Mouse (Mus musculus): ENCODE measurements around the gene Gp5. TPM values are rescaled to one million over a fixed set of nuclear protein-coding genes. Genes with fewer than 3 reads are reported as not detected.

The Gp5 gene
- total and polyA plus RNA-seq, 2 experiments from 2014 or later = 0.24 to 0.82 TPM

DNA sequence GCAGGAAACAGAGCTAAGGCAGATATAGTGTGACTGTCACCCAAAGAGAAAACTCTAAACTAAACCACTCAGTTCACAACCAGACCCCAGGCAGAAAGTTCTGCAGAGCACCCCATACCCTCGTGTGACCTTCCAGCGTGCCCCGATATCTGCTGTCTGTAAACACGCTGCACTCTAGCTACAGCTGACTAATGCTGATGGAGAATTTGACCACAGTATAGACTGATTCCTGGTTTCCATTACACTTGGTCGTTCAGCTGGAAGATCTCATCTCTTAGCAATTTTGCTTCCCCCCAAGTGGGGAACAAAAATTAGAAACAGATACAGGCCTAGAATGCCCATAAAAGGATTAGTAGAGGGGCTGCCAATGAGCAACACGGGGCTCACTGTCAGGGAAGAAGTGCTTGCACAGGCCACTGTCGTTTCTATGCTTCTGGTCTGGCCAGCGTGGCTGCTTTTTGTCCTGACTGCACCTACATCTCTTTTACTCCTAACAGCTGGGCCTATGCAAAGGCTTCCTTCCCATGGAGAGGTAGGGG is 39.3 kb downstream of the Gp5 start:
- 58% methylated on average over 8 of the region's 8 CpGs for WGBS
- H3K27me3 ChIP-seq (ENCODE audit: insufficient read depth, low read length) = no peaks in the 10 kb centered on the region
- no peaks in the 10 kb centered on the region for H3K36me3 ChIP-seq (ENCODE audit: insufficient read depth)
- H3K9me3 ChIP-seq (ENCODE audit: low read length) = no peaks in the 10 kb centered on the region
- H3K9ac ChIP-seq = no peak overlapping the region
- no peak overlapping the region for H3K4me2 ChIP-seq (ENCODE audit: low read depth)
- ATAC-seq = no peak
- TF ChIP-seq CTCF (IDR thresholded peaks at IDR 0.05; ENCODE audit: low read depth) = no peak
- H3K27ac ChIP-seq (ENCODE audit: low read depth, low read length) = no peak overlapping the region
- H3K4me3 ChIP-seq (ENCODE audit: low read depth, low read length) = no peak overlapping the region
- DNase-seq = no peak
- H3K4me1 ChIP-seq (ENCODE audit: insufficient read depth) = no peaks in the 10 kb centered on the region; the same call in 1 of the 2 replicates

DNA sequence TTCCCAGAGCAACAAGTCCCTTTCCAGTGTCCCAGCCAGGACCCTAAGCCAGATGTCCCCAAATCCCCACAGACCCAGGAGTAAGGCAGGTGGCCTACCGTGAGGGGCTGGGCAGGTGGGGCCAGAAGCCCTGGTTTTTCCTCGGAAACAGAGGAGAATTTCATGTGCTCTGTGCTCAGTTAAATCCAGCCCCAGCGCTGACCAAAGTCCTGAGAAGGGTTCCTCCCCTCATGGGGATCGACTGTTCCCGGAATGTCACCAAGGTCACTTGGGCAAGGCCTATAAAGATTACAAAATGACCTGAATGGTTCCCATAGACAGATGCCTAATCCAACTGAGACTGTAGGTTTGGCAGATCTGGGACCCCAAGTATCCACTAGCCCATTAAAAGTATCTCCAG is 43.2 kb downstream of the Gp5 start, which contains the start of gene Cpn2:
Gene Cpn2, minus strand, starts transcription at position 141 of the 400 bp plus-strand sequence.
- Histone ChIP-seq H3K27ac (ENCODE audit: low read depth, low read length) (no peak within 1 kb of the TSS), H3K4me1 (ENCODE audit: insufficient read depth) (no peaks in the 10 kb centered on the region; the same call in 1 of the 2 replicates), H3K27me3 (ENCODE audit: insufficient read depth, low read length) (no peaks in the 10 kb centered on the region), H3K4me3 (ENCODE audit: low read depth, low read length) (no peak within 1 kb of the TSS), H3K36me3 (ENCODE audit: insufficient read depth) (no peaks in the 10 kb centered on the region), H3K4me2 (ENCODE audit: low read depth) (no peak within 1 kb of the TSS), H3K9me3 (ENCODE audit: low read length) (no peaks in the 10 kb centered on the region), H3K9ac (no peak within 1 kb of the TSS)
- WGBS = 79% methylated on average over 5 of the region's 5 CpGs
- DNase-seq = no peak
- TF ChIP-seq CTCF (IDR thresholded peaks at IDR 0.05; ENCODE audit: low read depth) = no peak
- ATAC-seq = no peak

DNA sequence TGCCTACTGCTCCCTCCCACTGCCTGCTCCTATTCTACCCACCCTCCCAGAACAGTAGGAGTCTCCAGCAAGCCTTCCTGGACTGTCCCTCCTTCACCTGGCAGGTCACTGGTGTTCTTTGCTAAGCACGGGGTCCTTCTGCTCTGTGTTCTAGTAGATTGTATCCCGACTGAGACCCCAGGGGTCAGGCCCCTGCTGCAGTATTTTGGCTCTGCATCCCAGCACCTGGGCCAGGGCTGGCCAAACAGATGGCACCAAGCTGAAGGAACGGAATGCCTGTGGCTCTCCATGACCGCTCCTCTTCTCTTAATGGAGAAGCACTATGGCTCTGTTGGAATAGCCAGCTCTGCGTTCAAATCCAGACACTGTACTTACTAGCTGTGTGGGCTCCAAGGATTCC is 44.0 kb downstream of the Gp5 start:
- DNase-seq (no peak), ATAC-seq (no peak)
- H3K4me2 ChIP-seq (ENCODE audit: low read depth) = no peak overlapping the region
- H3K4me1 ChIP-seq (ENCODE audit: insufficient read depth) = no peaks in the 10 kb centered on the region; the same call in 1 of the 2 replicates
- no peak overlapping the region for H3K9ac ChIP-seq
- 84% methylated on average over 5 of the region's 5 CpGs for WGBS
- H3K4me3 ChIP-seq (ENCODE audit: low read depth, low read length) = no peak overlapping the region
- no peaks in the 10 kb centered on the region for H3K9me3 ChIP-seq (ENCODE audit: low read length)
- no peak overlapping the region for H3K27ac ChIP-seq (ENCODE audit: low read depth, low read length)
- no peak for TF ChIP-seq CTCF (IDR thresholded peaks at IDR 0.05; ENCODE audit: low read depth)
- H3K27me3 ChIP-seq (ENCODE audit: insufficient read depth, low read length) = no peaks in the 10 kb centered on the region
- no peaks in the 10 kb centered on the region for H3K36me3 ChIP-seq (ENCODE audit: insufficient read depth)

DNA sequence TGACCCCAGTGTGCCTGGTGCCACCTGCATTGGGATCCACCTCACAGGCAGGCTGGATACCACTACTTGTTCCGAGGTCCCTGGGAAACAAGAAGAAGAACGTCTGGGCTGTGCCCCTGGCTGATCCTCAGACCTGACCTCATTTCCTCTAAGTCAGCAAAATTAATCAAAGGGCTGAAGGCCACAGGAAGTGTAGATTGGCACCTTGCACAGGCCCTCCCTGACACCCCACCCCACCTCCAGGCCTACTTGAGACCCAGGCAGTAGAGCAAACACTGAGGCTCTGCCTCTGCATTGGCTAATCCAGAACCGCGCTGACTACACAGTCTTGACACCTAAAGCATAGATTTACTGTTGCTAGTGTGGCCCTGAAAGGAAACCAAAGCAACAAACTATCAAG is 45.0 kb downstream of the Gp5 start:
- Histone ChIP-seq H3K9me3 (ENCODE audit: low read length) (no peaks in the 10 kb centered on the region), H3K27ac (ENCODE audit: low read depth, low read length) (no peak overlapping the region), H3K27me3 (ENCODE audit: insufficient read depth, low read length) (no peaks in the 10 kb centered on the region), H3K4me1 (ENCODE audit: insufficient read depth) (no peaks in the 10 kb centered on the region), H3K4me3 (ENCODE audit: low read depth, low read length) (no peak overlapping the region), H3K9ac (no peak overlapping the region), H3K36me3 (ENCODE audit: insufficient read depth) (no peaks in the 10 kb centered on the region), H3K4me2 (ENCODE audit: low read depth) (no peak overlapping the region)
- TF ChIP-seq CTCF (IDR thresholded peaks at IDR 0.05; ENCODE audit: low read depth) = no peak
- DNase-seq (no peak), ATAC-seq (no peak)
- WGBS = 85% methylated on average over 4 of the region's 4 CpGs

DNA sequence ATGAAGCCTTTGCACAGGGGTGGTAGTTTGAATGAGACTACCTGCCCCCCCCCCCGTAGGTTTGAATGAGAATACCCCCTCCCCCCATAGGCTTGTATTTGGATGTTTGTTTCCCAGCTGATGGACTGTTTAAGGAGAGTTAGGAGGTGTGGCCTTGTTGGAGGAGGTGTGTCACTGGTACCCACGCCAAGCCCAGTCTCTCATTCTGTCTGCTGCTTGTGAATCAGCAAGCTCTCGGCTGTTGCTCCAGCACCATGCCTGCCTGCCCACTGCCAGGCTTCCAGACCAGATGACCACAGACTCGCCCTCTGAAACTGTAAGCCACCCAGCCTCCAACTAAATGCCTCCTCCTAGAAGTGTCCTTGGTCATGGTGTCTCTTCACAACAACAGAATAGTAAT is 47.4 kb downstream of the Gp5 start:
- Histone ChIP-seq H3K9me3 (ENCODE audit: low read length) (no peaks in the 10 kb centered on the region), H3K27ac (ENCODE audit: low read depth, low read length) (no peak overlapping the region), H3K27me3 (ENCODE audit: insufficient read depth, low read length) (no peaks in the 10 kb centered on the region), H3K36me3 (ENCODE audit: insufficient read depth) (no peaks in the 10 kb centered on the region), H3K4me2 (ENCODE audit: low read depth) (no peak overlapping the region), H3K9ac (no peak overlapping the region), H3K4me1 (ENCODE audit: insufficient read depth) (no peaks in the 10 kb centered on the region), H3K4me3 (ENCODE audit: low read depth, low read length) (no peak overlapping the region)
- DNase-seq (no peak), ATAC-seq (no peak)
- WGBS = 67% methylated on average over 4 of the region's 4 CpGs
- no peak for TF ChIP-seq CTCF (IDR thresholded peaks at IDR 0.05; ENCODE audit: low read depth)

DNA sequence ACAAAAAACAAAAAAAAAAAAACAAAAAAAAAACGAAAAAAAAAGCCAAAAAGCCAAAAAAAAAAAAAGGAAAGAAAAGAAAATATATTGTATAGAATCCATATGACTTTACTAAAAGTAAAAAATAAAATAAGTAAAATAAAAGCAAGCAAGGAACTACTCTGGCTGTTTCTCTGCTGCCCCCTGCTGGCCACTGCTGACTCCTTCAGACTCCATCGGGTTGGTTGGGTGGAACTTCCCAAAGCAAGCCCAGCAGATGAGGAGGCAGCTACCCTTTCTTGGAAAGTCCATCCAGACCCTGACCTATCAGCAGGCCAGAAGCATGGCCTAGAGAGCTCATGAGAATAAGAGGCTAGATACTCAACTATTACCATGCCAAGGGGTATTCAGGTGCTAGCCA is 47.9 kb downstream of the Gp5 start:
- Histone ChIP-seq H3K4me1 (ENCODE audit: insufficient read depth) (no peaks in the 10 kb centered on the region), H3K4me3 (ENCODE audit: low read depth, low read length) (no peak overlapping the region), H3K9me3 (ENCODE audit: low read length) (no peaks in the 10 kb centered on the region), H3K36me3 (ENCODE audit: insufficient read depth) (no peaks in the 10 kb centered on the region), H3K27ac (ENCODE audit: low read depth, low read length) (no peak overlapping the region), H3K27me3 (ENCODE audit: insufficient read depth, low read length) (no peaks in the 10 kb centered on the region), H3K9ac (no peak overlapping the region), H3K4me2 (ENCODE audit: low read depth) (no peak overlapping the region)
- ATAC-seq (peak; percentile 27), DNase-seq (peak; percentile 84)
- 2% methylated on average over 2 of the region's 2 CpGs for WGBS
- TF ChIP-seq CTCF (IDR thresholded peaks at IDR 0.05; ENCODE audit: low read depth) = peak; percentile 84

DNA sequence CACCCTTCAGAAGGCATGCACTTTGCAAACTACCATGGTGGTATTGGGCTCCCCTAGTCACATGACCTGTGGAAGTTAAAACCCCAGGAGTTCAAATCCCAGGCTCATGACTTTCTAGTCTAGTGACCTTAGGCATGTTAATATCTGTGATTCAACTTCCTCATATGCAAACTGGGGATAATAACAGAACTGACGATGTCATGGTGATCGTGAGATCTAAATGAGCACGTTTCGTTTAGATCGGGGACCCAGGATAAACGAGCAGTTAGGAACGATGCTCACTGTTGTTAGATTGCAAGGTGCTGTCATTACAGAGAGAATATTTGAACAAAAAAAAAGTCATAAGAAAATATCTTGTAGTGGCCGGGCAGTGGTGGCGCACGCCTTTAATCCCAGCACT is 48.4 kb downstream of the Gp5 start:
- no peak overlapping the region for H3K27ac ChIP-seq (ENCODE audit: low read depth, low read length)
- H3K27me3 ChIP-seq (ENCODE audit: insufficient read depth, low read length) = no peaks in the 10 kb centered on the region
- DNase-seq (no peak), ATAC-seq (no peak)
- no peak overlapping the region for H3K9ac ChIP-seq
- no peaks in the 10 kb centered on the region for H3K36me3 ChIP-seq (ENCODE audit: insufficient read depth)
- no peaks in the 10 kb centered on the region for H3K4me1 ChIP-seq (ENCODE audit: insufficient read depth)
- no peak overlapping the region for H3K4me2 ChIP-seq (ENCODE audit: low read depth)
- no peaks in the 10 kb centered on the region for H3K9me3 ChIP-seq (ENCODE audit: low read length)
- WGBS = 82% methylated on average over 10 of the region's 10 CpGs
- no peak overlapping the region for H3K4me3 ChIP-seq (ENCODE audit: low read depth, low read length)
- no peak for TF ChIP-seq CTCF (IDR thresholded peaks at IDR 0.05; ENCODE audit: low read depth)

Data from forebrain, postnatal 0 days (tissue).